Mouse (Mus musculus) lung, postnatal 0 days (tissue): ENCODE data around the gene Armh3.

Source experiments
- CTCF ChIP-seq: IDR thresholded peaks from 2 replicates; pipeline ENCODE4 v1.5.1; 2016; ENCODE audit warnings: antibody characterized with exemption, mild to moderate bottlenecking
- EP300 ChIP-seq: IDR thresholded peaks from 2 replicates; pipeline ENCODE4 v1.6.1; 2016; ENCODE audit warnings: antibody characterized with exemption, mild to moderate bottlenecking, control low read depth

- TF ChIP-seq CTCF (no peak), EP300 (no peak)
Measured at GRCm38 (mm10) chr19:45991171-45991570, 7.1 kb downstream of the Armh3 start.
